Mouse (Mus musculus): Measurements from ENCODE around the gene Amdhd1.
"Not testable (repeated sequence)": the region's sequence is repeated elsewhere in the genome, so short reads cannot be mapped to it uniquely, and the experiment has no call there.

Amdhd1 gene

GRCm38 (mm10) chr10:93539775-93540430, at the start of gene Amdhd1:
Gene Amdhd1 (minus strand): TSS chr10:93540033.
- DNase-seq = peak; percentile 76 to 85

- DNase-seq = peak; percentile 94 to 95
These were observed 49.5 kb upstream of the Amdhd1 start, which contains the start of gene Snrpf for GRCm38 (mm10) chr10:93589281-93589848. Gene Snrpf (minus strand): TSS chr10:93589706.

GRCm38 (mm10) chr10:93588796-93589195, 49.0 kb upstream of the Amdhd1 start:
- DNase-seq = no peak

GRCm38 (mm10) chr10:93577271-93577886, 37.5 kb upstream of the Amdhd1 start:
- peak; percentile 86 to 91 for DNase-seq

- no peak for DNase-seq
These were observed 36.1 kb upstream of the Amdhd1 start for GRCm38 (mm10) chr10:93575960-93576359.

- DNase-seq = no peak
These were observed 35.1 kb upstream of the Amdhd1 start for GRCm38 (mm10) chr10:93574966-93575365.

GRCm38 (mm10) chr10:93572209-93572608, 32.4 kb upstream of the Amdhd1 start:
- DNase-seq = no peak

- DNase-seq = no peak
These were observed 28.8 kb upstream of the Amdhd1 start for GRCm38 (mm10) chr10:93568671-93569070.

GRCm38 (mm10) chr10:93567841-93568566, 28.2 kb upstream of the Amdhd1 start:
- DNase-seq = no peak

- DNase-seq = no peak
These were observed 27.2 kb upstream of the Amdhd1 start for GRCm38 (mm10) chr10:93567066-93567465.

- DNase-seq = no peak
These were observed 24.8 kb upstream of the Amdhd1 start for GRCm38 (mm10) chr10:93564518-93565090.

GRCm38 (mm10) chr10:93559786-93560185, 20.0 kb upstream of the Amdhd1 start:
- DNase-seq = peak in 1 of 2 experiments; percentile 9

- DNase-seq = not testable (repeated sequence)
These were observed 18.1 kb upstream of the Amdhd1 start for GRCm38 (mm10) chr10:93557971-93558370.

GRCm38 (mm10) chr10:93552596-93552995, 12.8 kb upstream of the Amdhd1 start:
- DNase-seq = no peak

GRCm38 (mm10) chr10:93549821-93550220, 10.0 kb upstream of the Amdhd1 start:
- DNase-seq = no peak

GRCm38 (mm10) chr10:93548991-93549390, 9.2 kb upstream of the Amdhd1 start:
- DNase-seq = peak; percentile 90 to 92

- no peak for DNase-seq
These were observed 8.0 kb upstream of the Amdhd1 start for GRCm38 (mm10) chr10:93547741-93548270.

- DNase-seq = no peak
These were observed 4.3 kb upstream of the Amdhd1 start for GRCm38 (mm10) chr10:93544172-93544571.

GRCm38 (mm10) chr10:93543176-93543575, 3.3 kb upstream of the Amdhd1 start:
- DNase-seq = no peak

GRCm38 (mm10) chr10:93542356-93542755, 2.5 kb upstream of the Amdhd1 start:
- DNase-seq = no peak

GRCm38 (mm10) chr10:93541585-93541984, 1.8 kb upstream of the Amdhd1 start:
- DNase-seq = no peak

- DNase-seq = peak in 1 of 2 experiments; percentile 13
These were observed 788 bp upstream of the Amdhd1 start, which contains the start of gene Ccdc38 for GRCm38 (mm10) chr10:93540431-93541210. Gene Ccdc38 (plus strand): TSS chr10:93540632.

Data from cerebellum, postnatal 10 days (tissue).